In the genomic region with DNA sequence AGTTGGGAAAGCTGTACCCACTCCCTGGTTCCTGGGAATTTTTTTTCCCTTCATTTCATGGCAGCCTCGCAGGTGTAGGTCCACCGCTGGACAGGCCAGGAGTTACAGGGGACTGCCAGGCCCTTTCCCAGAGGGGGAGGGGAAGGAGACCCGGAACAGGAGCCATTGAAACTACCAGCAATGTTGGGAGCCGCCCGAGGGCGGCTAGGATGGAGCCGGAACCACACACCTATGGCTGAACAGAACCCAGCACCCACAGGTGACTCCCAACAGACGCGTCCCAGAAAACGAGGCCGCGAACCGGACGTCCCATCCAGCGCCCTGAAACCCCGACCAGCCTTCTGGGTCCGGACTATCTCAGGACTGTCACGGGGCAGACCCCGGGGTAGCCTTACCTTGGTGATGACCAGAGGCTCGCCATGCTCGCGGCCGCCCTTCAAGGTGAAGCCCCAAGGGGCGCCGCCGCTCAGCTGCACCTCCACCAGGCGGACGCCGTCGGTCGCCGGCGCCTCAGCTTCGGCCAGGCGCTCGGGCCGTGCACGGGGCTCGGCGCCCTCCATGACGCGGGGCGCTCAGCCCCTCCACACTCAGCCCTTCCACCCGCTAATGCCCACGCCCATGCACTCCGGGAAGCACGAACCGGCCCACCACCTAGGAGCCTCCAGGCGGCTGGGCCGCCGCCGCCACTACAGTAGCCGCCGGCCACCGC, we compare ENCODE assay signal across 9 mouse cellular contexts. TPM values are rescaled to one million over a fixed set of nuclear protein-coding genes. Genes with fewer than 3 reads are reported as not detected.
DNase-seq lines count a peak whose midpoint lies in the region; ATAC-seq and TF ChIP-seq lines count a peak whose summit lies in the region.
"Had no signal": no experiment of that assay in that cellular context is flagged by ENCODE, and none has a peak within 500 bp of the region (broad histone marks: within the 10 kb centered on the region; RNA-seq: fewer than 3 reads in every experiment).

Gene Shroom2 (minus strand): TSS at position 575 of the 709 bp plus-strand sequence.

- peak within 1 kb of the TSS; percentile 75 for H3K4me3 ChIP-seq in kidney, adult 2 months (ENCODE audit: insufficient read depth, low read depth, low read length)
- H3K4me3 ChIP-seq in liver, adult 2 months (ENCODE audit: insufficient read depth, low read depth, low read length) = peak within 1 kb of the TSS; percentile 65
- H3K4me3 ChIP-seq in neural tube, embryonic 11.5 days (ENCODE audit: low read depth, low read length) = peak within 1 kb of the TSS; percentile 50

- no peaks in the 10 kb centered on the region for H3K27me3 ChIP-seq in kidney, adult 2 months (replicated peaks; ENCODE audit: control insufficient read depth, insufficient read depth, low read length)
- no peaks in the 10 kb centered on the region for H3K27me3 ChIP-seq in liver, adult 2 months (ENCODE audit: control insufficient read depth, insufficient read depth, low read length)
- peaks cover 12% of the 10 kb centered on the region for H3K27me3 ChIP-seq in neural tube, embryonic 11.5 days (ENCODE audit: control insufficient read depth, insufficient read depth, low read length)
- H3K27me3 ChIP-seq: CH12.LX had no signal

- H3K36me3 ChIP-seq in kidney, adult 2 months (ENCODE audit: control insufficient read depth, insufficient read depth, low read length) = no peaks in the 10 kb centered on the region
- H3K36me3 ChIP-seq in liver, adult 2 months (ENCODE audit: control insufficient read depth, insufficient read depth, low read length) = no peaks in the 10 kb centered on the region
- H3K36me3 ChIP-seq in neural tube, embryonic 11.5 days (ENCODE audit: control insufficient read depth, insufficient read depth, low read length) = no peaks in the 10 kb centered on the region

- no peak for TF ChIP-seq POLR2A in kidney, adult 2 months (IDR thresholded peaks at IDR 0.05; ENCODE audit: low read depth, low read length)
- no peak for TF ChIP-seq POLR2A in liver, adult 2 months (IDR thresholded peaks at IDR 0.05; ENCODE audit: extremely low read depth, insufficient read depth, low read length)

- under 1% methylated on average over 44 of the region's 55 CpGs for WGBS in kidney, adult 2 months
- WGBS in liver, adult 2 months = under 1% methylated on average over 53 of the region's 55 CpGs
- WGBS in neural tube, embryonic 11.5 days = 28% methylated on average over 42 of the region's 55 CpGs

- peaks cover 3% of the 10 kb centered on the region; the same call in 1 of the 2 replicates for H3K79me2 ChIP-seq in liver, adult 2 months (ENCODE audit: control insufficient read depth, insufficient read depth, low read length)

- peaks cover 4% of the 10 kb centered on the region; the same call in 1 of the 2 replicates for H3K4me1 ChIP-seq in kidney, adult 2 months (ENCODE audit: control insufficient read depth, insufficient read depth, low read length)
- H3K4me1 ChIP-seq in liver, adult 2 months (ENCODE audit: control insufficient read depth, insufficient read depth, low read length) = peaks cover 9% of the 10 kb centered on the region; the same call in 1 of the 2 replicates
- H3K4me1 ChIP-seq in neural tube, embryonic 11.5 days (ENCODE audit: control insufficient read depth, insufficient read depth, low read length) = no peaks in the 10 kb centered on the region

- no peaks in the 10 kb centered on the region for H3K9me3 ChIP-seq in neural tube, embryonic 11.5 days (ENCODE audit: control insufficient read depth, low read length)

- peak within 1 kb of the TSS; percentile 60 for H3K4me2 ChIP-seq in neural tube, embryonic 11.5 days (ENCODE audit: low read depth)

- peak; percentile 5; the same call in 1 of the 2 replicates for ATAC-seq in granulocyte monocyte progenitor cell, adult 5-6 weeks (replicated peaks; ENCODE audit: poor library complexity, severe bottlenecking)
- ATAC-seq in neural tube, embryonic 11.5 days (ENCODE audit: insufficient read depth, low FRiP score, low TSS enrichment) = peak; percentile 82
- no peak for ATAC-seq in monocyte, adult 5-6 weeks (replicated peaks; ENCODE audit: insufficient number of reproducible peaks, low FRiP score, low TSS enrichment, poor library complexity, severe bottlenecking)

- H3K9ac ChIP-seq in liver, adult 2 months (ENCODE audit: low read depth, low read length) = peak within 1 kb of the TSS; percentile 94
- peak within 1 kb of the TSS; percentile 50 for H3K9ac ChIP-seq in neural tube, embryonic 11.5 days (ENCODE audit: low read length)

- TF ChIP-seq CTCF in kidney, adult 2 months (conservative IDR thresholded peaks at IDR 0.05; ENCODE audit: insufficient read depth, insufficient read length, low read depth, low read length) = no peak
- no peak for TF ChIP-seq CTCF in liver, adult 2 months (IDR thresholded peaks at IDR 0.05; ENCODE audit: low read depth, low read length)

- no peak for DNase-seq in frontal cortex, adult 2 months (ENCODE audit: extremely low spot score in 1 of 2, low spot score in 1 of 2)
- no peak for DNase-seq in frontal cortex, postnatal 14 days (ENCODE audit: low spot score in 2 of 2)
- DNase-seq in adrenal gland, postnatal 14 days = peak; percentile 32
- peak; percentile 51 for DNase-seq in kidney, adult 2 months
- no peak for DNase-seq in liver, adult 2 months (ENCODE audit: extremely low read depth, low read depth, low spot score)
- DNase-seq in neural tube, embryonic 11.5 days (ENCODE audit: low spot score) = peak; percentile 11

- H3K27ac ChIP-seq in kidney, adult 2 months (ENCODE audit: insufficient read depth, low read depth, low read length) = peak within 1 kb of the TSS; percentile 82
- H3K27ac ChIP-seq in liver, adult 2 months (replicated peaks; ENCODE audit: insufficient read depth, low read depth, low read length) = peak within 1 kb of the TSS; percentile 87
- H3K27ac ChIP-seq in neural tube, embryonic 11.5 days (ENCODE audit: low read depth, low read length) = no peak within 1 kb of the TSS

RNA-seq across cellular contexts. Expression of gene Shroom2, which starts in this region (rescaled TPM):
- polyA plus RNA-seq in frontal cortex, adult 2 months (2012; rRNA removed) = 80.3 and 81.9 TPM in 2 replicates
- 8.7 and 10.0 TPM in 2 replicates for total RNA-seq in adrenal gland, postnatal 14 days (2021)
- 0.06 TPM in 1 of 2 replicates, not detected in the other for total RNA-seq in granulocyte monocyte progenitor cell, adult 5-6 weeks (2014; fragmentation: Nextera tagmentation)
- total RNA-seq in granulocyte monocyte progenitor cell, adult 5-6 weeks (2017) = 0.52 and 0.77 TPM in 2 replicates
- 6.0 TPM in 2 replicates for polyA plus RNA-seq in kidney, adult 2 months (2012; rRNA removed)
- total RNA-seq in liver, adult 2 months (2014; rRNA removed) = 8.6 and 10.8 TPM in 2 replicates
- 3.9 and 5.9 TPM in 2 replicates for polyA plus RNA-seq in liver, adult 2 months (2012; rRNA removed)
- 12.4 and 13.7 TPM in 2 replicates for polyA plus RNA-seq in neural tube, embryonic 11.5 days (2014; fragmentation: Nextera tagmentation; extraction: Ambion mirVana)
- total RNA-seq in monocyte, adult 5-6 weeks (2017) = not detected in 3 replicates

Comparison
In these comparisons a context has a peak if more than half of its experiments do, and no peak if none do; other contexts are left out.
1. Peak in ATAC-seq in granulocyte monocyte progenitor cell, adult 5-6 weeks; RNA of the gene not detected or under 1 TPM.
2. DNase-seq: peak in adrenal gland, postnatal 14 days (single experiment), kidney, adult 2 months (single experiment) and neural tube, embryonic 11.5 days (single experiment); none in frontal cortex, adult 2 months (0 of 2), frontal cortex, postnatal 14 days (0 of 2) and liver, adult 2 months (single experiment).
3. Peak in every context shown above with its lines, with median percentiles within 50 percentile points of each other: H3K4me3 ChIP-seq.